17 mouse cellular contexts compared by ENCODE assay signal in the genomic region with DNA sequence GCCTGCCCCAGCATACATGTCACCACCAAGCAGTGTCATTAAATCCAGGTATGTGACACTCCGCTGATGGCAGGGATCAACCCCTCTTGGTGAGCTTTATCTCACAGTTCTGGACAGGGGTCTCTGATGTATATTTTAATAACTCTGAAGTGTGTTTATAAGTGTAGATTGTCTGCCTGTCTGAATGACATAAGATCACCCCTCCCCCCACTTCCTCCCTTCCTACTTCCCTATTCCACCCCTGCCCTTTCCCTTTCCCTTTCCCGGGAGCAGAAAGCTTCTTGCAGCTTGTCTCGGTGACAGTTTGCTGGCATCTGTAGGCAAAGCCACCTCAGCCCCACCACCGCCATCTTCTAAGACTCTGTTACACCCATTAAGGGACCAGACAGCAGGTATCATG. TPM values are rescaled to one million over a fixed set of nuclear protein-coding genes. Genes with fewer than 3 reads are reported as not detected.
"Had no signal": no experiment of that assay in that cellular context is flagged by ENCODE, and none has a peak within 500 bp of the region (broad histone marks: within the 10 kb centered on the region; RNA-seq: fewer than 3 reads in every experiment).

No protein-coding gene starts in this region.

- H3K27me3 ChIP-seq: liver, embryonic 15.5 days; lung, embryonic 15.5 days; midbrain, embryonic 13.5 days; midbrain, embryonic 15.5 days; stomach, embryonic 15.5 days had no signal

- H3K9ac ChIP-seq: liver, embryonic 15.5 days; liver, postnatal 0 days; lung, embryonic 15.5 days; midbrain, embryonic 13.5 days; midbrain, embryonic 15.5 days; stomach, embryonic 15.5 days had no signal

- H3K4me2 ChIP-seq: liver, embryonic 15.5 days; lung, embryonic 15.5 days; midbrain, embryonic 11.5 days; midbrain, embryonic 13.5 days; midbrain, embryonic 15.5 days; stomach, embryonic 15.5 days had no signal

- ATAC-seq: liver, postnatal 0 days; lung, postnatal 0 days; midbrain, embryonic 13.5 days; midbrain, embryonic 15.5 days had no signal

- H3K36me3 ChIP-seq: liver, embryonic 15.5 days; lung, embryonic 15.5 days; midbrain, embryonic 15.5 days; stomach, embryonic 15.5 days had no signal

- H3K27ac ChIP-seq: liver, embryonic 15.5 days; lung, embryonic 15.5 days; macrophage; midbrain, embryonic 13.5 days; midbrain, embryonic 15.5 days; stomach, embryonic 15.5 days; stomach, postnatal 0 days had no signal

- DNase-seq: liver, postnatal 0 days; lung, adult 2 months; lung, postnatal 14 days; lung, postnatal 36 days; right cerebral cortex, postnatal 14 days; thymus, adult 2 months; thymus, postnatal 25 days had no signal

- H3K4me3 ChIP-seq: liver, embryonic 15.5 days; lung, embryonic 15.5 days; megakaryocyte, embryonic 14.5 days; midbrain, embryonic 13.5 days; midbrain, embryonic 15.5 days; stomach, embryonic 15.5 days had no signal

- H3K9me3 ChIP-seq: liver, embryonic 15.5 days; lung, embryonic 15.5 days; megakaryocyte, embryonic 14.5 days; midbrain, embryonic 13.5 days; midbrain, embryonic 15.5 days; stomach, embryonic 15.5 days had no signal

RNA-seq across cellular contexts. Expression of a gene that starts 11.0 kb away (rescaled TPM):
- polyA plus RNA-seq: liver, postnatal 0 days had no signal
